Mouse (Mus musculus) thymus, postnatal 4 days (tissue): ENCODE results near the gene Gsta1.
"Not testable (repeated sequence)": the region's sequence is repeated elsewhere in the genome, so short reads cannot be mapped to it uniquely, and the experiment has no call there.

Experiments used
- DNase-seq: peaks from one replicate; pipeline ENCODE4 v3.0.0; 2021

The Gsta1 gene

DNA sequence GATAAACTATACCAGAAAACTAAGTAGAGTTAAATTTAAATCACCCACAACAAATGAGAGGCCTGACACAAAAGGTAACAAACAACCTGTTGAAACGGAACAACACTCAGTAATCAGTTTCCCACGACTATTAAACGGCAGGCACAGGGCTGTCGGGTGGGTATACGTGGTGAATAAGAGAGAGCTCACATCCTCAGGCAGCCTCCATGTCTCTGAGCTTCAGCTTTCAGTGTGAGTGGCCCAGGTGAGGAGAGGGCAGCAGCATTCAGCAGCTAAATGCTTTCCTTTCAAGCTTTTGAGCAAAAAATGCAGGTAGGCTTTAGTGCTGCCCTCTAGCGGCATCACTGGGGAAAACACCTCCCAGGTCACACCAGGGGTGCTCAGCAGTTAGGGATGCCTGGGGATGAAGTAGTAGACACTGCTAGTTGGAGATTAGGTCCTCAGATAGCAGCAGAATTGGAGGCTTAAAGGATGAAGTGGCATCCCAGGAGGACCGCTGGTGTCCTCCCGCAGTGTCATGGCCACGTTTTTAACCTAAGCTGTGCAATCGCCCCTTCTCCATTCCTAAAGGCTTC is 2.8 kb downstream of the Gsta1 start:
- DNase-seq = not testable (repeated sequence)

- DNase-seq = not testable (repeated sequence)
Measured at GRCm38 (mm10) chr9:78255683-78256470, 25.4 kb downstream of the Gsta1 start.

DNA sequence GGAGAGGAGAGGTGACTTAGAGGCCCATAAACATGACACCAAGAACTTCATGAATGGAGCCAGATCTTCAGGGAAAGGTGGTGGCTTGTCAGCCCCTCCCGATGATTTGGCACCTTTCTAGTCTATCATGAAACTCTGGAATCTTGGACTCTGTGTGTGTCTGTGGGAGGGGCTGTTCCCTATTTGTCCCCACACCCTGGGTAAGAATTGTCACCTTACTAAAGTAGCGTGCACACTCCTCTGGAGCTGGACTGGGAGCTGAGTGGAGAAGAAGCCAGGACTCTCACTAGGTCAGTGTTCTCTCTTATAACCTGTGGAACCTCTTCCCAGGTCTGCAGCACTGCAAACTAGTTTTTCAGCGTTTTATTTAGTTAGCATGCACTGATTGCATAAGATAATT is 26.5 kb downstream of the Gsta1 start, which contains the start of gene Gm3776:
Gm3776 (plus strand) TSS at position 216 of the 400 bp plus-strand sequence.
- DNase-seq = not testable (repeated sequence)

DNA sequence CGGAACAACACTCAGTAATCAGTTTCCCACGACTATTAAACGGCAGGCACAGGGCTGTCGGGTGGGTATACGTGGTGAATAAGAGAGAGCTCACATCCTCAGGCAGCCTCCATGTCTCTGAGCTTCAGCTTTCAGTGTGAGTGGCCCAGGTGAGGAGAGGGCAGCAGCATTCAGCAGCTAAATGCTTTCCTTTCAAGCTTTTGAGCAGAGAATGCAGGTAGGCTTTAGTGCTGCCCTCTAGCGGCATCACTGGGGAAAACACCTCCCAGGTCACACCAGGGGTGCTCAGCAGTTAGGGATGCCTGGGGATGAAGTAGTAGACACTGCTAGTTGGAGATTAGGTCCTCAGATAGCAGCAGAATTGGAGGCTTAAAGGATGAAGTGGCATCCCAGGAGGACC is 29.2 kb downstream of the Gsta1 start:
- DNase-seq = peak; percentile 66

GRCm38 (mm10) chr9:78270945-78271344 is 40.5 kb downstream of the Gsta1 start:
- not testable (repeated sequence) for DNase-seq

- not testable (repeated sequence) for DNase-seq
Measured at GRCm38 (mm10) chr9:78282002-78282711, 51.7 kb downstream of the Gsta1 start.

DNA sequence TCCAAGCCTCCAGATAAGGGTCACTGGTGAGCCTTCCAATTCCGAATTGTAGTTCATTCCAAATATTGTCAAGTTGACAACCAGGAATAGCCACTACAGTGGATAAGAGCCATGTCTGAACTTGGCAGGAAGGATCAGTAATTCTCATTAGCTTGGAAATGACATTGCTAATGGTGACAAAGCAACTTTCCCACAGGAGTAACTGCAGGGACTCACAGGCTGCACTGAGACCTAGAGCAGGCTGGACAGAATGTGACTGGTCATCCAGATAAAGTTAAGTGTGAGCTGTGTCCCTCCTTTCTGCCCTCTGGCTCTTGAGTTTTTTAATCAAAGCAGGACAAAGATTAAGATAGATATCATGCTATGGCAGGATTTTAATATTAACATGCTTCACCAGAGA is 58.6 kb downstream of the Gsta1 start:
- not testable (repeated sequence) for DNase-seq

DNA sequence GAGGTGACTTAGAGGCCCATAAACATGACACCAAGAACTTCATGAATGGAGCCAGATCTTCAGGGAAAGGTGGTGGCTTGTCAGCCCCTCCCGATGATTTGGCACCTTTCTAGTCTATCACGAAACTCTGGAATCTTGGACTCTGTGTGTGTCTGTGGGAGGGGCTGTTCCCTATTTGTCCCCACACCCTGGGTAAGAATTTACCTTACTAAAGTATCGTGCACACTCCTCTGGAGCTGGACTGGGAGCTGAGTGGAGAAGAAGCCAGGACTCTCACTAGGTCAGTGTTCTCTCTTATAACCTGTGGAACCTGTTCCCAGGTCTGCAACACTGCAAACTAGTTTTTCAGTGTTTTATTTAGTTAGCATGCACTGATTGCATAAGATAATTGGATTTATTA is 59.3 kb downstream of the Gsta1 start, which contains the start of gene Gm10639:
Gm10639 (plus strand) TSS at position 201 of the 400 bp plus-strand sequence.
- not testable (repeated sequence) for DNase-seq
